Mouse (Mus musculus): ENCODE results near the gene Hmgn2. TPM values are rescaled to one million over a fixed set of nuclear protein-coding genes. Genes with fewer than 3 reads are reported as not detected.

The Hmgn2 gene
- polyA plus RNA-seq, 1 experiment from 2014 or later = 661 TPM

DNA sequence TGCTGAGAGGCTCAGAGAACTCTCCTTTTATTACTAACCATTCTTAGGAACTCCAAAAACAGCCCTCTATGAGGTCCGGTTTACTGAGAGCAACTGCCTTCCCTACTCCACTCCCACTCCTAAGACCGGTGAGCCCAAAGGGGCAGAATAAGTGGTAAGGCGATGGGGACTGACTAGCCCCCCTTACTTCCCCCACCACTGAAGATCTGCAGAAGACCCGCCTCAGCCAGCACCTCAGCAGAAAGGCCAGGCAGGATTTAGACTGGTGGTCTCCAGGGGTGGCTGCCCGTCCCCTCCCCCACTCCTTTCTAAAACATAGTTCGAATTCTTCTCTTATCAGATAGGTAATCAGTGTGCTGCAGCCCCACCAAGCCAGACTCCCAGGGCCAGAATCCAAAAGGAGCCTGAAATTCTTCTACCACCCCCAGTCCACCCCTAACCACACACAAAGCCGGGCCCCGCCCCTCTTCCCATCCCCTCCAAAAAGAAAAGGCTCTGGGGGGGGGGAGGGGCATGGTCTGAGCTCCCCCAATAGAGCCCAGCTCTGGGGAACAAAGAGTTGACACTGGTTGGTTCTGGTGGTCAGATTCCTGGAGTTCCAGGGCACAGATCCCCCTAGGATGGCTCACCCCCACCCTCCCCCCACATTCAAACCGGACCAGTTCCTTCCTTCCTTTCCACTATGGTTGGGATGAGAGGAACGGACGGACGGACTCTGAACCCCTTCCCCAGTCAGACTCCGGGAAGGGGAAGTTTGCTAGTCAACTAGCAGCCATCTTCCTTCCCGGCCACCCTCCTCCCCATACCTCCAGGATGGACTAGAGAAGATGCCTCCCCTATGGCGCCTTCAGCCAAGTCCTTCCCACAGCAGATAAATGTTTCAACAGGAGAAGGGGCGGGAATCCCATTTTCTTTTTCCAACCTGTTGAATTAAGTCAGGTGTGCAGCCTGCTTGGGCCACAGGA, 43.3 kb upstream of the Hmgn2 start:
- 24% methylated on average over 16 of the region's 16 CpGs for WGBS
- H3K27me3 ChIP-seq (replicated peaks; ENCODE audit: control insufficient read depth, insufficient read depth, low read length) = peaks cover 12% of the 10 kb centered on the region
- no peak overlapping the region for H3K4me3 ChIP-seq (ENCODE audit: low read depth, low read length)
- no peaks in the 10 kb centered on the region for H3K4me1 ChIP-seq (replicated peaks; ENCODE audit: control insufficient read depth, insufficient read depth, low read length)
- no peak for TF ChIP-seq CTCF (IDR thresholded peaks at IDR 0.05; ENCODE audit: low read depth)
- ATAC-seq = no peak
- H3K4me2 ChIP-seq (replicated peaks; ENCODE audit: low read depth) = no peak overlapping the region
- H3K9me3 ChIP-seq (ENCODE audit: control insufficient read depth) = no peaks in the 10 kb centered on the region
- no peak overlapping the region for H3K9ac ChIP-seq (ENCODE audit: low read depth, low read length)
- no peaks in the 10 kb centered on the region for H3K36me3 ChIP-seq (ENCODE audit: control insufficient read depth, insufficient read depth)
- no peak overlapping the region for H3K27ac ChIP-seq (ENCODE audit: low read depth, low read length)

DNA sequence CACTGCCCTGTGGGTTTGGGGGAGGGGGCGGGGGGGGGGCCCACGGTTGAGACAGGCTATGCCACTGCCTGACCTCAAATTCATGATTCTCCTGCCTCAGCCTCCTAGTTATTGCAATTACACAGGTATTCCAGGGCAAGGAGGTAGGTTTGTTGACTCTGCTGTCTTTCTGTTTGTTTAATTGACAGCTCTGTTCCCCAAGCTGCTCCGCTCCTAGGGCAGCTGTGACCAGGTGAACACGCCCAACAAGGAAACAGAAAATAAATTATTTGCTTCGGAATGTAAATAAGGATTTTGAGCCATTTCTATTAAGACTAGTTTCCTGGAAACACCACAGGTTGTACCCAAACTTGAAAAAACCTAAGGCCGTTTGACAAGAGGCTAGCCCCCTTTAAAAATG, 41.3 kb upstream of the Hmgn2 start:
- H3K4me2 ChIP-seq (replicated peaks; ENCODE audit: low read depth) = no peak overlapping the region
- no peaks in the 10 kb centered on the region for H3K4me1 ChIP-seq (replicated peaks; ENCODE audit: control insufficient read depth, insufficient read depth, low read length)
- H3K4me3 ChIP-seq (ENCODE audit: low read depth, low read length) = no peak overlapping the region
- no peak overlapping the region for H3K9ac ChIP-seq (ENCODE audit: low read depth, low read length)
- H3K9me3 ChIP-seq (ENCODE audit: control insufficient read depth) = no peaks in the 10 kb centered on the region
- TF ChIP-seq CTCF (IDR thresholded peaks at IDR 0.05; ENCODE audit: low read depth) = no peak
- peak; percentile 34; the same call in 1 of the 2 replicates for ATAC-seq
- H3K27ac ChIP-seq (ENCODE audit: low read depth, low read length) = no peak overlapping the region
- no peaks in the 10 kb centered on the region for H3K27me3 ChIP-seq (replicated peaks; ENCODE audit: control insufficient read depth, insufficient read depth, low read length)
- whole genome bisulfite sequencing = 39% methylated on average over 6 of the region's 6 CpGs
- no peaks in the 10 kb centered on the region for H3K36me3 ChIP-seq (ENCODE audit: control insufficient read depth, insufficient read depth)

DNA sequence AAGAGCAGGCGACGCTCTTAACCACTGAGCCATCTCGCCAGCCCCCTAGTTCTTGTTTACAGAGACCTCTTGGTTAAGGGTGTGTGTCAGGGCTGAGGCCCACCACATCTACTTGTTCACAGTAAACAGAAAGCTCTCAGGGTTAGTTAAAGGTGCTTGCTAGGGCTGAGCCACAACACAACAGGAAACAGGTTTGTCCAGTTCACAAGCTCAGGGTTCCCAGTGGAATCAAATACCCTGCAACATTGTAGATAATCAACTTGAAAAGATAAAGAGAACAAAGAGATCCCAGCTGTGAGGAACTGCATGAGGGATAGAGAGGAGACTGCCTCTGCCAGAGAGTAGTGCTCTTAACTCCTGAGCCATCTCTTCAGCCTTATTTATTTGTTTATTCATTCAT, 38.4 kb upstream of the Hmgn2 start:
- Histone ChIP-seq H3K27me3 (replicated peaks; ENCODE audit: control insufficient read depth, insufficient read depth, low read length) (no peaks in the 10 kb centered on the region), H3K9me3 (ENCODE audit: control insufficient read depth) (no peaks in the 10 kb centered on the region), H3K4me3 (ENCODE audit: low read depth, low read length) (no peak overlapping the region), H3K4me2 (replicated peaks; ENCODE audit: low read depth) (no peak overlapping the region), H3K4me1 (replicated peaks; ENCODE audit: control insufficient read depth, insufficient read depth, low read length) (no peaks in the 10 kb centered on the region), H3K9ac (ENCODE audit: low read depth, low read length) (no peak overlapping the region), H3K36me3 (ENCODE audit: control insufficient read depth, insufficient read depth) (no peaks in the 10 kb centered on the region), H3K27ac (ENCODE audit: low read depth, low read length) (no peak overlapping the region)
- 53% methylated on average over 3 of the region's 3 CpGs for WGBS
- no peak for ATAC-seq
- no peak for TF ChIP-seq CTCF (IDR thresholded peaks at IDR 0.05; ENCODE audit: low read depth)

DNA sequence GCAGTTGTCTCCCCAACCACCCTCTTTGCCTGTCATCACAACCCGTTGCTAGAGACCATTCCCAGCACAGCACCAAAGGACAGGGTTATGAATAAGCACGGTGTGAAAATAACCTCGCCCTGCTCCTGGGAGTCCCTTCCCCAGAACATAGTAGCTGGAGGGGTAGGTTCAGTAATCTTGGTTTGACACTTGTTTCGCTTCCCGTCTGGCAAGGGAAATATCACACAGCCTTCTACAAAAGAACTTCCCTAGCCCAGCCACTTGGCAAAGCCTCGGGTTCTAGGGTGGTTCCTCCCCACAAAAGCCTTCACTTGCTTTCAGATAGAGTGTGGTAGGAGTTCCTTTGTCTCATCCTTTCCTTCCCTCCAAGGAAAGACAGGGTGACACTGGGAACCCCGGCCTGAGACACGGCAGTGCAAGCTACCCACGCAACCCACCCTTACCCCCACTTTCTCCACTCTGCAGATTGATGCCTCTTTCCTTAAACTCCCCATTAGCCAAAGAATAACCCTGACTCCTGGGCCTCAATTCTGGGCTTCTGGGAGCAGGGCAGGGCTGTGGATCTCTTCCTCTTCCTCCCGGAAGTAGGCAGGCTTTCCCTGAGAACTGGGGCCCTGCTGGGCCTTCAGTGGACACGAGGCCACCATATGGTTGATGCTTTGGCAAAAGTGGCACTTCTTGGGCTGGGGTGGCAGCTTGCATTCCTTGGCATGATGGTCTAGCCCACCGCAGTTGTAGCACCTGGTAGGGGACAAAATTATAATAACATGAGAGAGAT, 37.3 kb upstream of the Hmgn2 start:
- H3K9ac ChIP-seq (ENCODE audit: low read depth, low read length) = no peak overlapping the region
- no peak overlapping the region for H3K4me2 ChIP-seq (replicated peaks; ENCODE audit: low read depth)
- WGBS = 81% methylated on average over 12 of the region's 12 CpGs
- no peaks in the 10 kb centered on the region for H3K4me1 ChIP-seq (replicated peaks; ENCODE audit: control insufficient read depth, insufficient read depth, low read length)
- H3K4me3 ChIP-seq (ENCODE audit: low read depth, low read length) = no peak overlapping the region
- no peak for ATAC-seq
- H3K27ac ChIP-seq (ENCODE audit: low read depth, low read length) = no peak overlapping the region
- H3K36me3 ChIP-seq (ENCODE audit: control insufficient read depth, insufficient read depth) = no peaks in the 10 kb centered on the region
- TF ChIP-seq CTCF (IDR thresholded peaks at IDR 0.05; ENCODE audit: low read depth) = no peak
- H3K27me3 ChIP-seq (replicated peaks; ENCODE audit: control insufficient read depth, insufficient read depth, low read length) = no peaks in the 10 kb centered on the region
- H3K9me3 ChIP-seq (ENCODE audit: control insufficient read depth) = no peaks in the 10 kb centered on the region

DNA sequence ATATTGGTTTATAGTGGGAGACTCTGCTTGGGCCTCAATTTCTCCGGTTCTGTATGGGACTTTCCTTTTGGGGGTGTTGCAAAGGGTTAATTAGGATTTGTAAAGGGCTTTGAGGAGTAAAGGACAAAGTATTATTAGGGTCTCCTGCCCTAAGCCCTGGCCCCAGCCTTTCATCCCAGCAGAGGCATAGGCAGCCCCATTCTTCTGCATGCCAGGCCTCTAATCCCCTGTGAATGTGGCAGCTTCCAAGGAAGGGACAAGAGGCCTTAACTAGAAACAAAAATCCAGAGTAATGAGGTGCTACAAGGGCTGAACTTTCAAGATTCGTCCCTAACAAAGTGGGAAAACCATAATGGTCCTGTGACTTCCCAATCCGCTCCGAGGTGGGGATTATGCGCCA, 34.5 kb upstream of the Hmgn2 start:
- Histone ChIP-seq H3K4me1 (replicated peaks; ENCODE audit: control insufficient read depth, insufficient read depth, low read length) (no peaks in the 10 kb centered on the region), H3K4me3 (ENCODE audit: low read depth, low read length) (no peak overlapping the region)

DNA sequence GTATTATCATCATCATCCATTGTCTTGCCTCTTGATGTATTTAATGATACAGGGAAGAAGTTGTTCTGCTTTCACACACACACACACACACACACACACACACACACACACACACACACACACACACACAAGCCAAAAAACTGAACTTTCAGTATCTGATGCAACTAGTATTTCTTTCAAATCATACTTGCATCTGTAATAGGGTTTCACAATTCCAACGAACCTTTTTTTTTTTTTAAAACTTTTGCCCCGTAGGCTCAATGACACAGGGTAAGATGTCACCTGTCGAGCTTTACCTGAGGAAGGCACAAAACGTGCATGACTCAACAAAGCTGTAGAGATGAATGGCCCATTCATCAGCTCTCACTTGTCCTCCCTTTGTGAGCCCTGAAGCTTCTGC, 33.8 kb upstream of the Hmgn2 start:
- no peak overlapping the region for H3K4me2 ChIP-seq (replicated peaks; ENCODE audit: low read depth)
- no peak overlapping the region for H3K27ac ChIP-seq (ENCODE audit: low read depth, low read length)
- no peaks in the 10 kb centered on the region for H3K36me3 ChIP-seq (ENCODE audit: control insufficient read depth, insufficient read depth)
- H3K4me3 ChIP-seq (ENCODE audit: low read depth, low read length) = no peak overlapping the region
- no peak overlapping the region for H3K9ac ChIP-seq (ENCODE audit: low read depth, low read length)
- H3K4me1 ChIP-seq (replicated peaks; ENCODE audit: control insufficient read depth, insufficient read depth, low read length) = no peaks in the 10 kb centered on the region
- no peak for ATAC-seq
- 57% methylated on average over 4 of the region's 4 CpGs for WGBS
- H3K9me3 ChIP-seq (ENCODE audit: control insufficient read depth) = no peaks in the 10 kb centered on the region
- no peaks in the 10 kb centered on the region for H3K27me3 ChIP-seq (replicated peaks; ENCODE audit: control insufficient read depth, insufficient read depth, low read length)
- no peak for TF ChIP-seq CTCF (IDR thresholded peaks at IDR 0.05; ENCODE audit: low read depth)

More for the DNA sequence above, 34.5 kb upstream of the Hmgn2 start:
- no peak for TF ChIP-seq CTCF (IDR thresholded peaks at IDR 0.05; ENCODE audit: low read depth)
- Histone ChIP-seq H3K9ac (ENCODE audit: low read depth, low read length) (no peak overlapping the region), H3K27ac (ENCODE audit: low read depth, low read length) (no peak overlapping the region), H3K4me2 (replicated peaks; ENCODE audit: low read depth) (no peak overlapping the region), H3K27me3 (replicated peaks; ENCODE audit: control insufficient read depth, insufficient read depth, low read length) (no peaks in the 10 kb centered on the region), H3K36me3 (ENCODE audit: control insufficient read depth, insufficient read depth) (no peaks in the 10 kb centered on the region), H3K9me3 (ENCODE audit: control insufficient read depth) (no peaks in the 10 kb centered on the region)
- 83% methylated on average over 5 of the region's 5 CpGs for WGBS
- no peak for ATAC-seq
